ENCODE assay signal across 9 mouse cellular contexts in the genomic region with DNA sequence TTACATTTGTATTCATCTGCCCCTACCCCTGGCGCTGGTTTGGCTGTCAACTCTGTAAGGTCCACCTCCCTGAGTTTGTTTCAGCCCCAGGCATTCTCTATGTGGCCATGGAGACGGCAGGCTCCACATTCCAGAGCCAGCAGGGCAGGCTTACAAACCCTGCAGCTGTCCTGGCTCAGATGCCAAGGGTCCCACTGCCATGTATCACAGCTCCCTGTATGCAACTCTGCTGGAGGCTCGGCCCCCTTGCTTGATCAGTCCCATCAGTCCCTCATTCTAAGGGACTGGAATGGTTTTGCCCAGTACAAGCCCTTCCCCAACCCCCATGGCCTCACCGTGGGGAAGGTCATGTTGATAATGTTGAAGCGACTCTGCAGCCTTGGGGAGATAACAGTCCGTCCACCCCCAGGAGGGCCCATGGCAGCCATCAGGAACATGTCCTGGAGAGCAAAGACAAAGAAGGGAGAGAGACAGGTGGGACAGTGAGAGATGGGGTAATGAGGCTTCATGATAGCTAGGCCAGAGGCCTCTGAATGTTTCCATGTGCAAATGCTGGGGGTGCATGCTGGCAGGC. TPM values are rescaled to one million over a fixed set of nuclear protein-coding genes. Genes with fewer than 3 reads are reported as not detected.
DNase-seq lines count a peak whose midpoint lies in the region; ATAC-seq lines count a peak whose summit lies in the region.
"Had no signal": no experiment of that assay in that cellular context is flagged by ENCODE, and none has a peak within 500 bp of the region (broad histone marks: within the 10 kb centered on the region; RNA-seq: fewer than 3 reads in every experiment).

No protein-coding gene starts in this region.

- ATAC-seq in hindbrain, embryonic 16.5 days, result peak; percentile 90
- peak; percentile 57 for ATAC-seq in liver, embryonic 15.5 days (ENCODE audit: insufficient read depth)
- ATAC-seq in monocyte, adult 5-6 weeks (replicated peaks; ENCODE audit: insufficient number of reproducible peaks, low FRiP score, low TSS enrichment, poor library complexity, severe bottlenecking), result no peak
- ATAC-seq in activated CD4-positive, CD25-positive, alpha-beta regulatory T cell, adult 4 months, result no peak

- H3K36me3 ChIP-seq in hindbrain, embryonic 16.5 days (ENCODE audit: control insufficient read depth, insufficient read depth, low read length), result no peaks in the 10 kb centered on the region
- no peaks in the 10 kb centered on the region for H3K36me3 ChIP-seq in liver, embryonic 15.5 days (replicated peaks)
- H3K36me3 ChIP-seq: G1E had no signal

- H3K9ac ChIP-seq in hindbrain, embryonic 16.5 days (ENCODE audit: low read depth, low read length), result no peak overlapping the region
- H3K9ac ChIP-seq in liver, embryonic 15.5 days, result no peak overlapping the region

- 14% methylated on average over 6 of the region's 6 CpGs for WGBS in hindbrain, embryonic 16.5 days
- 29% methylated on average over 6 of the region's 6 CpGs for WGBS in liver, embryonic 15.5 days (ENCODE audit: insufficient replicate concordance)

- H3K4me3 ChIP-seq in hindbrain, embryonic 16.5 days (ENCODE audit: low read length), result no peak overlapping the region
- no peak overlapping the region for H3K4me3 ChIP-seq in liver, embryonic 15.5 days (replicated peaks)

- H3K4me1 ChIP-seq in hindbrain, embryonic 16.5 days (ENCODE audit: control insufficient read depth, insufficient read depth, low read depth, low read length), result peaks cover 4% of the 10 kb centered on the region
- H3K4me1 ChIP-seq in liver, embryonic 15.5 days (replicated peaks), result peaks cover 20% of the 10 kb centered on the region

- H3K4me2 ChIP-seq in hindbrain, embryonic 16.5 days (ENCODE audit: low read length), result no peak overlapping the region
- no peak overlapping the region for H3K4me2 ChIP-seq in liver, embryonic 15.5 days

- H3K9me3 ChIP-seq in hindbrain, embryonic 16.5 days (ENCODE audit: control insufficient read depth, low read length), result no peaks in the 10 kb centered on the region
- no peaks in the 10 kb centered on the region for H3K9me3 ChIP-seq in liver, embryonic 15.5 days (replicated peaks)
- H3K9me3 ChIP-seq: G1E had no signal

- H3K27me3 ChIP-seq in hindbrain, embryonic 16.5 days (replicated peaks; ENCODE audit: control insufficient read depth, insufficient read depth, low read length), result no peaks in the 10 kb centered on the region
- H3K27me3 ChIP-seq in liver, embryonic 15.5 days, result no peaks in the 10 kb centered on the region

- H3K27ac ChIP-seq in hindbrain, embryonic 16.5 days (ENCODE audit: low read depth, low read length), result peak overlapping the region; percentile 41; the same call in 1 of the 2 replicates
- H3K27ac ChIP-seq in liver, embryonic 15.5 days (replicated peaks), result no peak overlapping the region

- peak; percentile 11 for DNase-seq in layer of hippocampus, adult 9-11 months
- no peak for DNase-seq in layer of hippocampus, adult 8-10 months (ENCODE audit: low spot score in 2 of 2)
- DNase-seq in embryo, embryonic 11 days, result peak; percentile 55
- no peak for DNase-seq in thymus, postnatal 14 days

RNA-seq across cellular contexts. Expression of a gene that starts 43.6 kb away (rescaled TPM):
- total RNA-seq in layer of hippocampus, adult 8-10 months (2022), result 10 to 100 TPM; 32.3 to 36.4 (median 34.8) TPM
- polyA plus RNA-seq in hindbrain, embryonic 16.5 days (2015; fragmentation: Nextera tagmentation; extraction: Ambion mirVana), result 22.9 and 29.0 TPM in 2 replicates
- polyA plus RNA-seq in liver, embryonic 15.5 days (2015; fragmentation: Nextera tagmentation; extraction: Ambion mirVana), result 4.0 TPM in 2 replicates
- total RNA-seq in monocyte, adult 5-6 weeks (2017), result 14.3 to 27.5 TPM (median 16.8 TPM) in 3 replicates
- 10 to 100 TPM; 23.6 to 28.3 TPM for polyA plus RNA-seq in activated CD4-positive, CD25-positive, alpha-beta regulatory T cell, adult 4 months (2017; shearing (Covaris generic))

RNA-seq across cellular contexts. Expression of a gene that starts 59.1 kb away (rescaled TPM):
- 1 to 10 TPM; 2.2 to 2.8 (median 2.5) TPM for total RNA-seq in layer of hippocampus, adult 8-10 months (2022)
- polyA plus RNA-seq in hindbrain, embryonic 16.5 days (2015; fragmentation: Nextera tagmentation; extraction: Ambion mirVana), result 8.9 and 9.2 TPM in 2 replicates
- 6.6 and 7.1 TPM in 2 replicates for polyA plus RNA-seq in liver, embryonic 15.5 days (2015; fragmentation: Nextera tagmentation; extraction: Ambion mirVana)
- total RNA-seq in monocyte, adult 5-6 weeks (2017), result 3.1 to 3.8 TPM in 2 of 3 replicates, not detected in the other
- polyA plus RNA-seq in activated CD4-positive, CD25-positive, alpha-beta regulatory T cell, adult 4 months (2017; shearing (Covaris generic)), result under 1 TPM; 0.22 to 0.51 TPM

Comparison
In these comparisons a context has a peak if more than half of its experiments do, and no peak if none do; other contexts are left out.
1. DNase-seq: peak in layer of hippocampus, adult 9-11 months (single experiment) and embryo, embryonic 11 days (single experiment); none in layer of hippocampus, adult 8-10 months (0 of 2) and thymus, postnatal 14 days (single experiment).
2. ATAC-seq: peak in hindbrain, embryonic 16.5 days (single experiment) and liver, embryonic 15.5 days (single experiment); none in monocyte, adult 5-6 weeks (single experiment) and activated CD4-positive, CD25-positive, alpha-beta regulatory T cell, adult 4 months (single experiment).